Mouse (Mus musculus) spleen, adult 2 months (tissue): ENCODE measurements around the gene Slc9a9. TPM values are rescaled to one million over a fixed set of nuclear protein-coding genes. Genes with fewer than 3 reads are reported as not detected.

Experiments
- DNase-seq, 2 experiments: peaks; one replicate each; pipeline versions ENCODE4 v3.0.0 to v3.0.0-alpha.2; 2012 to 2021; ENCODE audit warnings: low spot score in 2 of 2, low read depth in 1 of 2
- H3K27ac ChIP-seq: fragments of 200-500 bp; 2 replicates; pipeline ENCODE4 v1.5.1; 2012; ENCODE audit warnings: low read length, inconsistent platforms; ENCODE audit not compliant: insufficient read depth
- H3K27me3 ChIP-seq: fragments of 200-500 bp; 2 replicates; pipeline ENCODE4 v1.6.1; 2012; ENCODE audit warnings: mild to moderate bottlenecking, moderate library complexity, low read length, inconsistent platforms; ENCODE audit not compliant: control insufficient read depth, insufficient read depth
- H3K36me3 ChIP-seq: fragments of 200-500 bp; 2 replicates; pipeline ENCODE4 v1.6.1; 2012; ENCODE audit warnings: mild to moderate bottlenecking, low read length, inconsistent platforms; ENCODE audit not compliant: control insufficient read depth, insufficient read depth
- H3K4me1 ChIP-seq: fragments of 200-500 bp; 2 replicates; pipeline ENCODE4 v1.6.1; 2011; ENCODE audit warnings: inconsistent platforms; ENCODE audit not compliant: control insufficient read depth, insufficient read depth, insufficient read length
- H3K4me3 ChIP-seq: fragments of 200-500 bp; 2 replicates; pipeline ENCODE4 v1.5.1; 2011; ENCODE audit warnings: mild to moderate bottlenecking, inconsistent platforms; ENCODE audit not compliant: insufficient read depth, insufficient read length; ENCODE audit errors: extremely low read depth
- CTCF ChIP-seq: fragments of 200-500 bp; IDR thresholded peaks from 2 replicates; pipeline ENCODE4 v1.5.1; 2011; ENCODE audit warnings: mild to moderate bottlenecking, inconsistent platforms; ENCODE audit not compliant: insufficient read depth, insufficient read length, insufficient replicate concordance; ENCODE audit errors: extremely low read depth
- POLR2A ChIP-seq: fragments of 200-500 bp; IDR thresholded peaks from 2 replicates; pipeline ENCODE4 v1.6.1; 2011; ENCODE audit warnings: low read depth, low read length, inconsistent platforms
- WGBS: fragments of 180-500 bp; shearing (Covaris S2); methylation state at CpG from one replicate; pipeline ENCODE4 v1.1.7; 2018; 5-methylcytosine and 5-hydroxymethylcytosine counted together
- polyA plus RNA-seq: library from polyadenylated mRNA; depleted of rRNA; stranded (reverse); fragments of >200 nt; gene quantifications from 2 replicates; pipeline ENCODE4 v1.2.3, GENCODE M21; 2012

Slc9a9 gene
- polyA plus RNA-seq, 1 experiment, result 8.3 TPM

DNA sequence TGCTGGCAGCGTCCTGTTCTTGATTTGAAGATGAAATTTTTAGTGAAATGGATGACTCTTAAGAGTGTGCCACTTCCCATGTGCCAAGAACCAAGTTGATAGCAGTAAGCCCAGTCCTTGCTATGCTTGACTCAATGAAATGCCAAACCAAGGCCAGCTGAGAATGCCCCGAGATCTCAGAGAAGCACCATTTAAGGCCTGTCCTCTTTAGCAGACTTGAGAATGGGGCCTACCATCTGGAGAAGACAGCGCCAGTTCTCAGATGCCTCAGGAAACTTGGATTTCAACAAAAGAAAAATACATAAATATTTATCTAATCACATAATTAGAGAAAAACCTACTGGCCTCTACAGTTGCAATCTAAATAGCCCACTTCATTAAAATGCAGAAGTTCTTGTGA, 82.4 kb downstream of the Slc9a9 start:
- no peak overlapping the region for H3K4me3 ChIP-seq
- no peak overlapping the region for H3K27ac ChIP-seq
- no peaks in the 10 kb centered on the region for H3K27me3 ChIP-seq
- WGBS, result 92% methylated on average over 3 of the region's 3 CpGs
- no peak for DNase-seq
- no peaks in the 10 kb centered on the region for H3K4me1 ChIP-seq
- TF ChIP-seq CTCF (no peak), POLR2A (no peak)
- no peaks in the 10 kb centered on the region for H3K36me3 ChIP-seq

DNA sequence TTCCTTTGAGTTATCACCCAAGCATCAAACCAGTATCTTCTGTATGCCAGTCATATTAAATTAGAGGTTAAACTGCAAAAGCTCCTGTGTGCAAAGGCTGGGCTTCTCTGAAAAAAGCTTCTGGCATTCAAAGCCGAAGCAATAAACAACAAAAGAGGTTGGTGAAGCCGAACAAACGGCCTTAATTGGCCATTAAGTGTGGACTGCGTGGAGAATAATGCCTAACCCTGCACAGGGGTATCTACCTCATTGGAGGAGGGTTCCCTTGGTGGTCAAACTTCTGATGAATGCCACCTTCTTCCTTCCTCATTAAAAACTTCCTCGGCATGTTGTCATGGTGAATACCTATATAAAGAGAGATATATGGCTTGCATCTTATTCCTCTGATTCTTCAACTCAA, 90.2 kb downstream of the Slc9a9 start:
- H3K27me3 ChIP-seq, result no peaks in the 10 kb centered on the region
- TF ChIP-seq POLR2A, result no peak
- TF ChIP-seq CTCF, result no peak
- no peak for DNase-seq
- no peak overlapping the region for H3K27ac ChIP-seq
- WGBS, result 63% methylated on average over 5 of the region's 5 CpGs
- H3K4me1 ChIP-seq, result no peaks in the 10 kb centered on the region
- H3K4me3 ChIP-seq, result no peak overlapping the region
- H3K36me3 ChIP-seq, result no peaks in the 10 kb centered on the region

DNA sequence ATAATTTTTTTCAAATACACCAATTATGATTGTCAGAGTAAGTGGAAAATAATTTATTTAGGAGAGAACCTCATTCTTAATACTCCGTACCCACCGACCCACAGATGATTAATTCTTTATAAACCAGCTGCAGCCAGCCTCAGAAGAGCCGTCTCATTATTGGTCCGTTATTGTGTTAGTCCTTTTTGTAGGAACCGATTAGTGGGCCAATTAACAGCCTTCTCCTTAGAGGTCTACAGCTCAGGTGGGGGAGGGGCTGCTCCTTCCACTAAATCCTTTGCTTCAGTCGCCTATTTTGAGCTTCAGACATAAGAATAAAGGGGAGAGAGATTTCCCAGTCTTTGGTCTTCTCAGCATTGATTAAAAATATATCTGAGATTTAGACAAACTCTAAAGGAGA, 98.4 kb downstream of the Slc9a9 start:
- no peak for DNase-seq

DNA sequence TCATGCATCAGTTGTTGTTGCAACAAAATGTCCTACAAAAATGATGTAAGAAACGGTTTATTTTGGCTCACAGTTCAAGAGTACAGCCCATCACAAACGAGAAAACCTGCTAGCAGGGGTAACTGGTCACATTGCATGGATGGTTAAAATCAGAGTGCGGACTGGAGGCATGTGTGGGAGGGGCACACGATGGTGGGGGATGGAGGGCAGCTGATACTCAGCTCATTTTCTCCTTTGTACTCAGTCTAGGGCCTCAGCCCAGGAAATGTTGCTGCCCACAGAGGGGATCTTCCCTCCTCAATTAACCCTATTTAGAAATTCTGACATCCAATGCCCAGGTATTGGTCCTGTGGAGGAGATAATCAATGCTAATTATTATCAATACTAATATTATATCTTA, 98.8 kb downstream of the Slc9a9 start:
- H3K27me3 ChIP-seq, result no peaks in the 10 kb centered on the region
- 77% methylated on average over 4 of the region's 4 CpGs for WGBS
- H3K27ac ChIP-seq, result no peak overlapping the region
- TF ChIP-seq POLR2A (no peak), CTCF (no peak)
- DNase-seq, result no peak
- no peaks in the 10 kb centered on the region for H3K4me1 ChIP-seq
- H3K4me3 ChIP-seq, result no peak overlapping the region
- H3K36me3 ChIP-seq, result no peaks in the 10 kb centered on the region

More for the DNA sequence above, 98.4 kb downstream of the Slc9a9 start:
- 93% methylated on average over 6 of the region's 6 CpGs for WGBS
- Histone ChIP-seq H3K36me3 (no peaks in the 10 kb centered on the region), H3K4me3 (no peak overlapping the region), H3K27me3 (no peaks in the 10 kb centered on the region), H3K27ac (no peak overlapping the region), H3K4me1 (no peaks in the 10 kb centered on the region)
- TF ChIP-seq POLR2A, result no peak
- TF ChIP-seq CTCF, result no peak

DNA sequence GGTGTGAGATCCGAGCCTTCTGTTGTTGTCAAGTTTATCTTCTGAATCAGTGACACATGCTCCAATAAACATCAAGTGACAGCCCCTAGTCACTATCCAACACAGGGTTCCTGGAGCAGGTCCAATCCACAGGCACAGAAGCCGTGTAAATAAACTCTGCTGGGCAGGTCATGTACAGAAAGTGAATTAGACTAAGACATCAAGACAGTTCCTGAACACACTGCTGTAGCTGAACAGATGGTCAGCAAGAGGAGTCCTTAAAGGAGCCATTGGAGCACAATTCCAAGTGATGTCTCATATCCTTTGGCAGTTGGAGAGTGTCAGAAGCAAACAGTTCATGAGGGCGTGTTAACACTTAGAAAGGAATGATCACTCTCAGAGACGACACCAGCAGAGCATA, 103.6 kb downstream of the Slc9a9 start:
- TF ChIP-seq POLR2A, result no peak
- no peak for TF ChIP-seq CTCF
- H3K4me3 ChIP-seq, result no peak overlapping the region
- H3K4me1 ChIP-seq, result no peaks in the 10 kb centered on the region
- DNase-seq, result no peak
- H3K27ac ChIP-seq, result no peak overlapping the region
- WGBS, result 87% methylated on average over 4 of the region's 4 CpGs
- H3K27me3 ChIP-seq, result no peaks in the 10 kb centered on the region
- no peaks in the 10 kb centered on the region for H3K36me3 ChIP-seq

DNA sequence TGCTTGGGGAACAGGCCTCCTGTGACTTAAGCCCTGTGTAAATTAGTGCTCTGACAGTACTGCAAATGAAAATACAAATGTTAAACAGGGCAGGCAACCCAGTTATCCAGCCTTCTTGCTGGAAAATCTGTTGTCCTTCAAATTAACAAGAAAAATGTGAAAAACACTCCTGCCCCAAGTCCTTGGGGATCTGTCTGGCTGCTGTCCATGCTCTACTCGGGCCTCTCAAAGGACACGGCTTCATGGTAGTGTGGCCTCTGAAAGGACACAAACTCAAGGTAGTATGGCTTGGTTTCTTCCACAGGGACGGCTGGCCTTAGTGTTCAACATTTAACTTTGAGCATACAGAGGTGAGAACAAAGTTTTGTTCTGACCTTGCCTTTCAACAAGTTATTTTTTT, 118.6 kb downstream of the Slc9a9 start:
- 92% methylated on average over 3 of the region's 3 CpGs for WGBS
- Histone ChIP-seq H3K36me3 (no peaks in the 10 kb centered on the region), H3K27me3 (no peaks in the 10 kb centered on the region), H3K4me3 (no peak overlapping the region), H3K4me1 (no peaks in the 10 kb centered on the region), H3K27ac (no peak overlapping the region)
- TF ChIP-seq POLR2A, result no peak
- no peak for TF ChIP-seq CTCF
- no peak for DNase-seq

DNA sequence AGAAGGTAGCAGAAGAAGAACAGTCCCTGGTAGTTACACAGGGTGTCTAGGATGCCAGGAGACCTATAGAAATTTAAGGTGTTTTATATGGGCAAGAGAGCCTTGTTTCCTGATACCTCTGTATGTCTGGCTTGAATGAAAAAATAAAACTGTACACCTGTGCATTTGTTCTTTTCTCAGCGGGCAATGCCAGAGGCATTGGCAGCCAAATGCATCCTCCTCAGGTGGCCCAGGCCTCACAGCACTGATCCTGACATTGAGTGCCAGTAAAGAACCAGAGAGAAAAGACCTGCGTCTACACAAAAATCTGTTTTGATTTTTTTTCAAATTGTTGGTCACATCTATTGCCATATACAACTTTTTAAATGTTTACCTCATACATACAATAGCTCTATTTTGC, 121.3 kb downstream of the Slc9a9 start:
- 88% methylated on average over 2 of the region's 2 CpGs for WGBS
- H3K4me3 ChIP-seq, result no peak overlapping the region
- TF ChIP-seq POLR2A (no peak), CTCF (no peak)
- no peaks in the 10 kb centered on the region for H3K36me3 ChIP-seq
- no peak overlapping the region for H3K27ac ChIP-seq
- no peak for DNase-seq
- H3K27me3 ChIP-seq, result no peaks in the 10 kb centered on the region
- H3K4me1 ChIP-seq, result no peaks in the 10 kb centered on the region
